Mouse (Mus musculus): Measurements from ENCODE around the gene Arhgef10l. TPM values are rescaled to one million over a fixed set of nuclear protein-coding genes. Genes with fewer than 3 reads are reported as not detected.

Arhgef10l gene
- polyA plus RNA-seq, 1 experiment = not detected

- H3K27ac ChIP-seq (ENCODE audit: insufficient read depth, low read depth, low read length) = no peak overlapping the region
- WGBS = 81% methylated on average over 10 of the region's 10 CpGs
- H3K4me3 ChIP-seq (ENCODE audit: insufficient read depth, low read depth, low read length) = no peak overlapping the region
- TF ChIP-seq POLR2A (IDR thresholded peaks at IDR 0.05; ENCODE audit: insufficient read depth, low read depth, low read length) = no peak
- no peak for TF ChIP-seq CTCF (IDR thresholded peaks at IDR 0.05; ENCODE audit: insufficient read depth, low read depth, low read length)
- H3K4me1 ChIP-seq (ENCODE audit: control insufficient read depth, insufficient read depth, low read length) = peaks cover 34% of the 10 kb centered on the region
Observed at GRCm38 (mm10) chr4:140525674-140526177, 140.1 kb downstream of the Arhgef10l start.

- Histone ChIP-seq H3K4me3 (ENCODE audit: insufficient read depth, low read depth, low read length) (no peak overlapping the region), H3K27ac (ENCODE audit: insufficient read depth, low read depth, low read length) (no peak overlapping the region), H3K4me1 (ENCODE audit: control insufficient read depth, insufficient read depth, low read length) (peaks cover 31% of the 10 kb centered on the region)
- 87% methylated on average over 13 of the region's 13 CpGs for WGBS
- TF ChIP-seq CTCF (IDR thresholded peaks at IDR 0.05; ENCODE audit: insufficient read depth, low read depth, low read length) (no peak), POLR2A (IDR thresholded peaks at IDR 0.05; ENCODE audit: insufficient read depth, low read depth, low read length) (no peak)
Observed at GRCm38 (mm10) chr4:140524927-140525326, 140.9 kb downstream of the Arhgef10l start.

GRCm38 (mm10) chr4:140522873-140523272 lies 142.9 kb downstream of the Arhgef10l start:
- TF ChIP-seq CTCF (IDR thresholded peaks at IDR 0.05; ENCODE audit: insufficient read depth, low read depth, low read length) (no peak), POLR2A (IDR thresholded peaks at IDR 0.05; ENCODE audit: insufficient read depth, low read depth, low read length) (no peak)
- WGBS = 97% methylated on average over 4 of the region's 4 CpGs
- Histone ChIP-seq H3K27ac (ENCODE audit: insufficient read depth, low read depth, low read length) (no peak overlapping the region), H3K4me1 (ENCODE audit: control insufficient read depth, insufficient read depth, low read length) (peaks cover 21% of the 10 kb centered on the region), H3K4me3 (ENCODE audit: insufficient read depth, low read depth, low read length) (no peak overlapping the region)

- whole genome bisulfite sequencing = 98% methylated on average over 9 of the region's 9 CpGs
- H3K4me3 ChIP-seq (ENCODE audit: insufficient read depth, low read depth, low read length) = no peak overlapping the region
- no peak overlapping the region for H3K27ac ChIP-seq (ENCODE audit: insufficient read depth, low read depth, low read length)
- no peak for TF ChIP-seq CTCF (IDR thresholded peaks at IDR 0.05; ENCODE audit: insufficient read depth, low read depth, low read length)
- TF ChIP-seq POLR2A (IDR thresholded peaks at IDR 0.05; ENCODE audit: insufficient read depth, low read depth, low read length) = no peak
- H3K4me1 ChIP-seq (ENCODE audit: control insufficient read depth, insufficient read depth, low read length) = peaks cover 21% of the 10 kb centered on the region
Observed at GRCm38 (mm10) chr4:140520719-140521118, 145.1 kb downstream of the Arhgef10l start.

GRCm38 (mm10) chr4:140513797-140514196 lies 152.0 kb downstream of the Arhgef10l start:
- TF ChIP-seq CTCF (IDR thresholded peaks at IDR 0.05; ENCODE audit: insufficient read depth, low read depth, low read length) (no peak), POLR2A (IDR thresholded peaks at IDR 0.05; ENCODE audit: insufficient read depth, low read depth, low read length) (no peak)
- no peak overlapping the region for H3K4me3 ChIP-seq (ENCODE audit: insufficient read depth, low read depth, low read length)
- peaks cover 6% of the 10 kb centered on the region; the same call in 1 of the 2 replicates for H3K4me1 ChIP-seq (ENCODE audit: control insufficient read depth, insufficient read depth, low read length)
- no peak overlapping the region for H3K27ac ChIP-seq (ENCODE audit: insufficient read depth, low read depth, low read length)
- 94% methylated on average over 4 of the region's 4 CpGs for WGBS

- Histone ChIP-seq H3K27ac (ENCODE audit: insufficient read depth, low read depth, low read length) (no peak overlapping the region), H3K4me1 (ENCODE audit: control insufficient read depth, insufficient read depth, low read length) (peaks cover 7% of the 10 kb centered on the region), H3K4me3 (ENCODE audit: insufficient read depth, low read depth, low read length) (no peak overlapping the region)
- TF ChIP-seq POLR2A (IDR thresholded peaks at IDR 0.05; ENCODE audit: insufficient read depth, low read depth, low read length) (no peak), CTCF (IDR thresholded peaks at IDR 0.05; ENCODE audit: insufficient read depth, low read depth, low read length) (no peak)
Observed at GRCm38 (mm10) chr4:140509856-140510255, 156.0 kb downstream of the Arhgef10l start.

- no peak for TF ChIP-seq CTCF (IDR thresholded peaks at IDR 0.05; ENCODE audit: insufficient read depth, low read depth, low read length)
- no peak for TF ChIP-seq POLR2A (IDR thresholded peaks at IDR 0.05; ENCODE audit: insufficient read depth, low read depth, low read length)
- Histone ChIP-seq H3K4me1 (ENCODE audit: control insufficient read depth, insufficient read depth, low read length) (peaks cover 11% of the 10 kb centered on the region), H3K4me3 (ENCODE audit: insufficient read depth, low read depth, low read length) (no peak overlapping the region), H3K27ac (ENCODE audit: insufficient read depth, low read depth, low read length) (no peak overlapping the region)
- WGBS = 51% methylated on average over 15 of the region's 15 CpGs
Observed at GRCm38 (mm10) chr4:140507172-140507714, 158.6 kb downstream of the Arhgef10l start.

- Histone ChIP-seq H3K4me1 (ENCODE audit: control insufficient read depth, insufficient read depth, low read length) (peaks cover 23% of the 10 kb centered on the region), H3K4me3 (ENCODE audit: insufficient read depth, low read depth, low read length) (no peak overlapping the region), H3K27ac (ENCODE audit: insufficient read depth, low read depth, low read length) (no peak overlapping the region)
- TF ChIP-seq POLR2A (IDR thresholded peaks at IDR 0.05; ENCODE audit: insufficient read depth, low read depth, low read length) (no peak), CTCF (IDR thresholded peaks at IDR 0.05; ENCODE audit: insufficient read depth, low read depth, low read length) (no peak)
- 74% methylated on average over 3 of the region's 3 CpGs for WGBS
Observed at GRCm38 (mm10) chr4:140505608-140506002, 160.2 kb downstream of the Arhgef10l start.

- Histone ChIP-seq H3K4me3 (ENCODE audit: insufficient read depth, low read depth, low read length) (no peak overlapping the region), H3K4me1 (ENCODE audit: control insufficient read depth, insufficient read depth, low read length) (peaks cover 23% of the 10 kb centered on the region), H3K27ac (ENCODE audit: insufficient read depth, low read depth, low read length) (no peak overlapping the region)
- TF ChIP-seq POLR2A (IDR thresholded peaks at IDR 0.05; ENCODE audit: insufficient read depth, low read depth, low read length) (no peak), CTCF (IDR thresholded peaks at IDR 0.05; ENCODE audit: insufficient read depth, low read depth, low read length) (no peak)
- WGBS = 49% methylated on average over 19 of the region's 19 CpGs
Observed at GRCm38 (mm10) chr4:140504921-140505607, 160.7 kb downstream of the Arhgef10l start.
